ENCODE assay signal across 33 mouse cellular contexts in genomic region chr3:133403849-133404248, GRCm38 (mm10).
"Had no signal": no experiment of that assay in that cellular context is flagged by ENCODE, and none has a peak within 500 bp of the region (broad histone marks: within the 10 kb centered on the region; RNA-seq: fewer than 3 reads in every experiment).

No protein-coding gene starts in this region.

- H3K4me1 ChIP-seq: limb, embryonic 10.5 days; limb, embryonic 12.5 days; limb, embryonic 13.5 days; limb, embryonic 15.5 days; liver, embryonic 12.5 days; liver, embryonic 13.5 days; liver, embryonic 15.5 days; lung, embryonic 15.5 days; megakaryocyte, embryonic 14.5 days; midbrain, embryonic 10.5 days; midbrain, embryonic 12.5 days; midbrain, embryonic 13.5 days; midbrain, embryonic 15.5 days; neural tube, embryonic 12.5 days; neural tube, embryonic 13.5 days had no signal

- H3K4me2 ChIP-seq: limb, embryonic 12.5 days; limb, embryonic 13.5 days; limb, embryonic 15.5 days; liver, embryonic 11.5 days; liver, embryonic 12.5 days; liver, embryonic 13.5 days; liver, embryonic 15.5 days; lung, embryonic 14.5 days; lung, embryonic 15.5 days; midbrain, embryonic 11.5 days; midbrain, embryonic 12.5 days; midbrain, embryonic 13.5 days; midbrain, embryonic 15.5 days; neural tube, embryonic 12.5 days; neural tube, embryonic 13.5 days had no signal

- H3K27me3 ChIP-seq: limb, embryonic 12.5 days; limb, embryonic 13.5 days; limb, embryonic 15.5 days; liver, embryonic 12.5 days; liver, embryonic 13.5 days; liver, embryonic 15.5 days; lung, embryonic 15.5 days; megakaryocyte, embryonic 14.5 days; midbrain, embryonic 12.5 days; midbrain, embryonic 13.5 days; midbrain, embryonic 15.5 days; neural tube, embryonic 12.5 days; neural tube, embryonic 13.5 days had no signal

- DNase-seq: left cerebral cortex, postnatal 4 days; liver; liver, embryonic 13.5 days; liver, postnatal 0 days; lung, adult 18-20 months; lung, adult 2 months; lung, embryonic 14.5 days; lung, postnatal 10 days; lung, postnatal 14 days; lung, postnatal 36 days; lung, postnatal 4 days; midbrain, embryonic 14.5 days had no signal

- H3K27ac ChIP-seq: limb, embryonic 10.5 days; limb, embryonic 12.5 days; limb, embryonic 13.5 days; limb, embryonic 15.5 days; liver, embryonic 12.5 days; liver, embryonic 13.5 days; liver, embryonic 14.5 days; liver, embryonic 15.5 days; lung, embryonic 15.5 days; macrophage; midbrain, embryonic 10.5 days; midbrain, embryonic 12.5 days; midbrain, embryonic 13.5 days; midbrain, embryonic 15.5 days; neural tube, embryonic 12.5 days; neural tube, embryonic 13.5 days had no signal

- ATAC-seq: liver, embryonic 12.5 days; liver, postnatal 0 days; lung, postnatal 0 days; midbrain, embryonic 13.5 days; midbrain, embryonic 15.5 days; midbrain, embryonic 16.5 days had no signal

- H3K36me3 ChIP-seq: limb, embryonic 10.5 days; limb, embryonic 12.5 days; limb, embryonic 13.5 days; limb, embryonic 15.5 days; liver, embryonic 12.5 days; liver, embryonic 13.5 days; liver, embryonic 15.5 days; lung, embryonic 15.5 days; midbrain, embryonic 10.5 days; midbrain, embryonic 12.5 days; midbrain, embryonic 13.5 days; midbrain, embryonic 15.5 days; neural tube, embryonic 12.5 days; neural tube, embryonic 13.5 days had no signal

- H3K9ac ChIP-seq: limb, embryonic 12.5 days; limb, embryonic 13.5 days; limb, embryonic 15.5 days; liver, embryonic 12.5 days; liver, embryonic 13.5 days; liver, embryonic 14.5 days; liver, embryonic 15.5 days; liver, postnatal 0 days; lung, embryonic 14.5 days; lung, embryonic 15.5 days; midbrain, embryonic 12.5 days; midbrain, embryonic 13.5 days; midbrain, embryonic 15.5 days; neural tube, embryonic 12.5 days; neural tube, embryonic 13.5 days had no signal

- H3K4me3 ChIP-seq: limb, embryonic 10.5 days; limb, embryonic 12.5 days; limb, embryonic 13.5 days; limb, embryonic 15.5 days; liver, embryonic 12.5 days; liver, embryonic 13.5 days; liver, embryonic 15.5 days; lung, embryonic 15.5 days; megakaryocyte, embryonic 14.5 days; midbrain, embryonic 10.5 days; midbrain, embryonic 12.5 days; midbrain, embryonic 13.5 days; midbrain, embryonic 15.5 days; myocyte; neural tube, embryonic 12.5 days; neural tube, embryonic 13.5 days had no signal

- H3K9me3 ChIP-seq: limb, embryonic 10.5 days; limb, embryonic 12.5 days; limb, embryonic 13.5 days; limb, embryonic 15.5 days; liver, embryonic 12.5 days; liver, embryonic 13.5 days; liver, embryonic 15.5 days; lung, embryonic 15.5 days; megakaryocyte, embryonic 14.5 days; midbrain, embryonic 10.5 days; midbrain, embryonic 12.5 days; midbrain, embryonic 13.5 days; midbrain, embryonic 15.5 days; neural tube, embryonic 12.5 days; neural tube, embryonic 13.5 days had no signal
